Mouse (Mus musculus) cortical plate, adult 2 months (tissue): ENCODE measurements around the gene Mmp11.

Source experiments
- CTCF ChIP-seq: fragments of 200-500 bp; IDR thresholded peaks from 2 replicates; pipeline ENCODE4 v1.5.1; 2011; ENCODE audit warnings: mild to moderate bottlenecking, control low read depth, low read length; ENCODE audit not compliant: insufficient read depth; ENCODE audit errors: extremely low read depth
- POLR2A ChIP-seq: fragments of 200-500 bp; IDR thresholded peaks from 2 replicates; pipeline ENCODE4 v1.6.1; 2011; ENCODE audit warnings: mild to moderate bottlenecking, low read length, control low read depth; ENCODE audit not compliant: insufficient read depth; ENCODE audit errors: extremely low read depth

DNA sequence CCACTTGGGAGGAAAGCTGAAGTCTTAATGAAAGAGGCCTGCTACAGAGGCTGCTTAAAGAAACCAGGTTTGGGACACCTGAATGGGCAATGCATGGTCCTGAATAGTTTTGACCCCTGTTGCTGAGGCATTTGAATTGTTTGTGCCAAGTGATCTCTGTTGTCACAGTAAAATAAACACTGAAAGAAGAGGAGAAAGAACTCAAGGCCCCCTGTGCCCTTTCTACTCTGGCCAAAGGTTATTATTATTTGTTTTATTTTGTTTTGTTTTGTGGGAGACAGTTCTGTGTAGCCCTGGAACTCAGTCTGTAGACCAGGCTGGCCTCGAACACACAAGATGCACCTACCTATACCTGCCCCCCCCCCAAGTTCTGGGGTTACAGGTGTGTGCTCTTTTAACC lies 1.3 kb downstream of the Mmp11 start:
- no peak for TF ChIP-seq CTCF
- TF ChIP-seq POLR2A = no peak
